Mouse (Mus musculus): Measurements from ENCODE around the gene Fam76b. TPM values are rescaled to one million over a fixed set of nuclear protein-coding genes. Genes with fewer than 3 reads are reported as not detected.

Fam76b gene
- total and polyA plus RNA-seq, 2 experiments from 2014 or later, result 13.3 to 43.1 TPM

DNA sequence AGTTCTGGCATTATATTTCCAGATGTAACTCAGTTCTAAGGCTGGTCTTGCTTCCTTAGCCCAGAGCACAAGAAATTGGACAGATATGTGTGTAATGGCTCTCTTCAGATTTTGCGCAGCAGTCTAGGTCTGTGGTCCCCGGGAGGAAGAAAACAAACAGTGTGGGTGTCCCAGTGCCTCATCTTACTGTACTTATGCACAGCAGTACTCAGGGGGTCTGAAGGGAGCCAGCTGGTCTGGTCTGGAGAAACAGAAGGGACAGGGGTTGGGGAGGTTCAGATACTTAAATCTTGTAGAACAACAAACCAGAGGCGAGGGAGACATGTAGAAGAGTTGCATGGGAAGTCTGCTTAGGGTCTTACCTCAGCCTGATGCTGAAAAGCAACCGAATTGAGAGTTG lies 29.3 kb downstream of the Fam76b start:
- Histone ChIP-seq H3K4me2 (ENCODE audit: low read depth) (no peak overlapping the region), H3K27ac (ENCODE audit: low read depth, low read length) (no peak overlapping the region), H3K27me3 (ENCODE audit: insufficient read depth, low read length) (no peaks in the 10 kb centered on the region), H3K9me3 (ENCODE audit: low read length) (no peaks in the 10 kb centered on the region), H3K9ac (no peak overlapping the region), H3K4me3 (ENCODE audit: low read depth, low read length) (no peak overlapping the region), H3K36me3 (ENCODE audit: insufficient read depth) (no peaks in the 10 kb centered on the region), H3K4me1 (ENCODE audit: insufficient read depth) (no peaks in the 10 kb centered on the region)
- WGBS, result 86% methylated on average over 4 of the region's 4 CpGs
- ATAC-seq (no peak), DNase-seq (no peak)
- no peak for TF ChIP-seq CTCF (IDR thresholded peaks at IDR 0.05; ENCODE audit: low read depth)

DNA sequence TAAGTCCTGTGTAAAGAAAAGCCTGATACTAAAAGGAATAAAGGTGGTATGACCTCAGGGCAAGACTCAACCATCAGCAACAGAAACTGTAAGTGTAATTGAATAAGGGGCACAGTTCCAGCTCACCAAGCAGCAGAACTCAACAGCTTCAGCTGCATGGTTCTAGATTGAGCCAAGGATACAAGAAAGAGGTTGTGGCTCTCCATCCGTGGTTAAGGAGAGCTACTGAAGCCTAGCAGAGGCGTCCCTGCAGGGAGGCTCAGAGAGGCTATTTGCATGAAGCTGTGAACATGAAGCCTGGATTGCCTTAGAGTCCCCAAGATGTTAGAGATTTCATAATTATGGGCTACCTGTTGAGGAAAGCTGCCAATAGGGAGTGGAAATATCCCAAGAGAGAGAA lies 40.1 kb downstream of the Fam76b start:
- Histone ChIP-seq H3K4me1 (ENCODE audit: insufficient read depth) (no peaks in the 10 kb centered on the region), H3K27me3 (ENCODE audit: insufficient read depth, low read length) (no peaks in the 10 kb centered on the region), H3K9me3 (ENCODE audit: low read length) (no peaks in the 10 kb centered on the region), H3K27ac (ENCODE audit: low read depth, low read length) (no peak overlapping the region), H3K9ac (no peak overlapping the region), H3K4me3 (ENCODE audit: low read depth, low read length) (no peak overlapping the region), H3K36me3 (ENCODE audit: insufficient read depth) (no peaks in the 10 kb centered on the region), H3K4me2 (ENCODE audit: low read depth) (no peak overlapping the region)
- 65% methylated on average over 2 of the region's 2 CpGs for WGBS
- TF ChIP-seq CTCF (IDR thresholded peaks at IDR 0.05; ENCODE audit: low read depth), result no peak
- ATAC-seq (no peak), DNase-seq (no peak)

DNA sequence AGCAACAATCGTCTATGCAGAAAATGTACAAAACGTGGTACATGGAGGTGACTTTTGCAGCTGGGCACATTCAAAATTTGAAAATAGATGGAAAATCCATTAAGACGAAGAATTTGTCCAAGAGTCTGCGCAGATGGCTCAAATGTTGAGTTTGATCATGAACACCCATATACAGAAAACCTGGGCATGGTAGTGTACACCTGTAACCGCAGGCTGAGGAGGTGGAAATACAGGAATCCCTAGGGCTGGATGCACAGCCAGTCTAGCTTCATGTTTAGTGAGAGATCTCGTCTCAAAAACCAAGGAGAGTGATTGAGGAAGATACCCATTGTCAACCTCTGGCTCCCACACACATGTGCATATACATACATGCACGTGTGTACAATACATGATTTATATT lies 44.1 kb downstream of the Fam76b start:
- Histone ChIP-seq H3K4me2 (ENCODE audit: low read depth) (no peak overlapping the region), H3K9ac (no peak overlapping the region), H3K9me3 (ENCODE audit: low read length) (no peaks in the 10 kb centered on the region), H3K36me3 (ENCODE audit: insufficient read depth) (no peaks in the 10 kb centered on the region), H3K27ac (ENCODE audit: low read depth, low read length) (no peak overlapping the region), H3K4me1 (ENCODE audit: insufficient read depth) (no peaks in the 10 kb centered on the region), H3K27me3 (ENCODE audit: insufficient read depth, low read length) (no peaks in the 10 kb centered on the region), H3K4me3 (ENCODE audit: low read depth, low read length) (no peak overlapping the region)
- no peak for TF ChIP-seq CTCF (IDR thresholded peaks at IDR 0.05; ENCODE audit: low read depth)
- ATAC-seq (no peak), DNase-seq (no peak)
- WGBS, result 87% methylated on average over 7 of the region's 7 CpGs

DNA sequence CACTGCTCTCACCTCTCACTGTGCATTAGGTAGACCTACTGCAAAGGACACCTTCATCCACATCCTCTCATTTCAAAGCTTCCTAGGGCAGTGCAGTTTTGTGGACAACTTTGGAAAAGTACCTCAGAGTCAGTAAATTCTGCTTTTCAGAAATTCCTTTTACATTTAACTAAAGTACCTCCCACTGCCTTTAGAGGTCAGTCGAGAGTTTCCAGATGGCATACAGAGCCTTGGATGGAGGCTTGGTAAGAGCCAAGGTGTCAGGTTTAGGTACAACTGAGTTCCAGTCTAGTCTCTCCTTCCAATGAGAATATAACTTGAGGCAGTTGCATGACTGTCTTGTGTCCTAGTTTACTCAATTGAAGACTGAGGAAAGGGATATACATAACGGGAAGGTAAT lies 46.8 kb downstream of the Fam76b start:
- no peaks in the 10 kb centered on the region for H3K4me1 ChIP-seq (ENCODE audit: insufficient read depth)
- no peak overlapping the region for H3K4me3 ChIP-seq (ENCODE audit: low read depth, low read length)
- 55% methylated on average over 2 of the region's 2 CpGs for WGBS
- peak; percentile 38; the same call in 1 of the 2 replicates for TF ChIP-seq CTCF (IDR thresholded peaks at IDR 0.05; ENCODE audit: low read depth)
- no peaks in the 10 kb centered on the region for H3K36me3 ChIP-seq (ENCODE audit: insufficient read depth)
- no peaks in the 10 kb centered on the region for H3K27me3 ChIP-seq (ENCODE audit: insufficient read depth, low read length)
- H3K9me3 ChIP-seq (ENCODE audit: low read length), result no peaks in the 10 kb centered on the region
- H3K9ac ChIP-seq, result no peak overlapping the region
- no peak for ATAC-seq
- DNase-seq, result no peak
- no peak overlapping the region for H3K4me2 ChIP-seq (ENCODE audit: low read depth)
- no peak overlapping the region for H3K27ac ChIP-seq (ENCODE audit: low read depth, low read length)

DNA sequence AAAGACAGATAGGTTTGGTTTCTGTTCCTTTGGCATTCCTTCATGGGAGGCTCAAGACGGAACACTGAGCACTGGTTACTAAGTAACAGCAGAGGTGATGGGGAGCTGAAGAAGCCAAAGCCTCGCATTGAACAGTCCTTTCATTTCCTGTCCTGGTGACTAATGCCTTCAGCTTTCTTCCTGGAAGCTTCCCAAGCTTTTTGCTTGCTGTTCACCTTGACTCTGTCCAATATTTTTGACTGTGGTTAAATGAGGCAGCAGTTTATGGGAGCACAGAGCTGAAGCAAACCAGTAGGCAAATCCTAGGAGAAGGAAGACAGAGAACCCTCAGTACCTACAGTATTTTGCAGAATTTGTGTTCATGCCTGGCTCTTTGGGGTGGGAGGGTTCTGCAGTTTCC lies 47.8 kb downstream of the Fam76b start:
- H3K27ac ChIP-seq (ENCODE audit: low read depth, low read length), result no peak overlapping the region
- no peaks in the 10 kb centered on the region for H3K9me3 ChIP-seq (ENCODE audit: low read length)
- H3K4me2 ChIP-seq (ENCODE audit: low read depth), result no peak overlapping the region
- no peak overlapping the region for H3K9ac ChIP-seq
- H3K36me3 ChIP-seq (ENCODE audit: insufficient read depth), result no peaks in the 10 kb centered on the region
- ATAC-seq, result no peak
- no peaks in the 10 kb centered on the region for H3K27me3 ChIP-seq (ENCODE audit: insufficient read depth, low read length)
- no peak for DNase-seq
- H3K4me1 ChIP-seq (ENCODE audit: insufficient read depth), result no peaks in the 10 kb centered on the region
- 71% methylated on average over 2 of the region's 2 CpGs for WGBS
- no peak for TF ChIP-seq CTCF (IDR thresholded peaks at IDR 0.05; ENCODE audit: low read depth)
- H3K4me3 ChIP-seq (ENCODE audit: low read depth, low read length), result no peak overlapping the region

DNA sequence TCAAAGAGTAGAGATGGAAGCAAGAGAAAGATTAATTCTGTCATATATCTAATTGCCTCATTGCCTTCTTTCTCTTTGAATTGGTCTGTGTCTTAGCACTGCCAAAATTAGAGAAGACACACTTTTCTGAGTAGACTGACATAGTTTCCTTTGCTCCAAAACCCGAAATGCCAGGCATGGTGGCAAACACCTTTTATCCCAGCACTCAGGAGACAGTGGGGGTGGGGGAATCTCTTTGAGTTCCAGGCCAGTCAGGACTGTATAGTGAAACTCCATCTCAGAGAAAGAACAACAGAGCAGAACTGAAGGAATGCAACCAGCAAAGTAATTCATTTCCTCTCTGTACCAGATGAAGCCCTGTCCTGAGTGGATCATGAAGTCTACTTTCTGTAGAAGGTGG lies 53.2 kb downstream of the Fam76b start:
- ATAC-seq (peak; percentile 29; the same call in 1 of the 2 replicates), DNase-seq (no peak)
- Histone ChIP-seq H3K4me2 (ENCODE audit: low read depth) (no peak overlapping the region), H3K4me3 (ENCODE audit: low read depth, low read length) (no peak overlapping the region), H3K27ac (ENCODE audit: low read depth, low read length) (no peak overlapping the region), H3K9ac (no peak overlapping the region), H3K9me3 (ENCODE audit: low read length) (no peaks in the 10 kb centered on the region), H3K4me1 (ENCODE audit: insufficient read depth) (no peaks in the 10 kb centered on the region), H3K27me3 (ENCODE audit: insufficient read depth, low read length) (no peaks in the 10 kb centered on the region), H3K36me3 (ENCODE audit: insufficient read depth) (no peaks in the 10 kb centered on the region)
- no peak for TF ChIP-seq CTCF (IDR thresholded peaks at IDR 0.05; ENCODE audit: low read depth)
- WGBS, result 54% methylated on average over 1 of the region's 1 CpGs

DNA sequence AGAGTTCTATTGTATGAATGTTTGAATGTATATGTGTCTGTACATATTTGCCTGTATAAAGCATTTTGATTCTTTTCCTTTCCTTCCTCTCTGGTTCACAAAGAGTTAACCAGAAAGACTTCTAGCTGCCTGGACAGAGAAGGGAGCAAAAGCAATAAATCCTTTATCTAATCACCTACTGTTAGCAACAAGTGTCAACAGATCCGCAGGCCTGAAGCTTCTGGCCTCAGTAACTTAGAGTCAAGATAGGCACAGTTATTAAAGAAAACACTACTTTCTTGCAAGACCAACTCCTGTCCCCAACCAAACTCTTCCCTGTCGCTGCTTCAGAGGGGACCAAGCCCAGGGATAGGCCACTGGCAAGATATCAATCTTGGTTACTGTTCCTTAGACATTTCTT lies 55.0 kb downstream of the Fam76b start:
- no peaks in the 10 kb centered on the region for H3K36me3 ChIP-seq (ENCODE audit: insufficient read depth)
- ATAC-seq, result no peak
- TF ChIP-seq CTCF (IDR thresholded peaks at IDR 0.05; ENCODE audit: low read depth), result no peak

DNA sequence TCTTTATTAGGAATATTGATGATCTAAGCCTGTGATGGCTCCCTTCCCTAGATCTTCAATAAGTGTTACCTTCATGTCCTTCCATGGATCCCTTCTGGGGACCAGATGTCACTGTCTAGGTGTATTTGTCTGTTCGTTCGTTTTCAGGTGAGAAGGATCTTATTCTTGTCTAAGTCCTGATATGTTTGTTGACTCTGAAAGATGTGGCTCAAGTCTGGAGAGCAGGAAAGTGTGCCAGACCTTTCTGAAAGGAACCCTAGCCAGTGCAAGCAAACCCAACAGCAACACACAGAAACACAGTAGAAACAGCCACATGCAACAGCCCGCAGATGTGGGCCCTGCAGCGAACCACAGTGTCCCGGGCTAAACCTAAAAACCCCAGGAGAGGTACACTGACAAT lies 61.5 kb downstream of the Fam76b start:
- WGBS, result 81% methylated on average over 5 of the region's 5 CpGs
- Histone ChIP-seq H3K9ac (no peak overlapping the region), H3K4me1 (ENCODE audit: insufficient read depth) (peaks cover 4% of the 10 kb centered on the region), H3K27ac (ENCODE audit: low read depth, low read length) (no peak overlapping the region), H3K36me3 (ENCODE audit: insufficient read depth) (no peaks in the 10 kb centered on the region), H3K27me3 (ENCODE audit: insufficient read depth, low read length) (no peaks in the 10 kb centered on the region), H3K4me3 (ENCODE audit: low read depth, low read length) (no peak overlapping the region), H3K9me3 (ENCODE audit: low read length) (no peaks in the 10 kb centered on the region), H3K4me2 (ENCODE audit: low read depth) (no peak overlapping the region)
- no peak for DNase-seq
- ATAC-seq, result no peak
- no peak for TF ChIP-seq CTCF (IDR thresholded peaks at IDR 0.05; ENCODE audit: low read depth)

More for the DNA sequence above, 55.0 kb downstream of the Fam76b start:
- Histone ChIP-seq H3K4me1 (ENCODE audit: insufficient read depth) (no peaks in the 10 kb centered on the region), H3K27ac (ENCODE audit: low read depth, low read length) (no peak overlapping the region), H3K9ac (no peak overlapping the region), H3K4me2 (ENCODE audit: low read depth) (no peak overlapping the region), H3K27me3 (ENCODE audit: insufficient read depth, low read length) (no peaks in the 10 kb centered on the region), H3K4me3 (ENCODE audit: low read depth, low read length) (no peak overlapping the region), H3K9me3 (ENCODE audit: low read length) (no peaks in the 10 kb centered on the region)
- 56% methylated on average over 2 of the region's 2 CpGs for WGBS
- no peak for DNase-seq

Measured in forebrain, postnatal 0 days (tissue).